Mouse (Mus musculus) hindbrain, postnatal 0 days (tissue): ENCODE results near the gene Oca2. TPM values are rescaled to one million over a fixed set of nuclear protein-coding genes. Genes with fewer than 3 reads are reported as not detected.

ENCODE experiments used
- ATAC-seq: fragments of 200-750 bp; cut with Nextera tagmentation; 2 replicates; pipeline ENCODE4 v1.8.0; 2017; ENCODE audit warnings: mild to moderate bottlenecking, moderate TSS enrichment, moderate library complexity
- DNase-seq: peaks from one replicate; pipeline ENCODE4 v3.0.0-alpha.2; 2015; ENCODE audit warnings: low spot score
- H3K27ac ChIP-seq: fragments of 300-500 bp; sonication (generic); 2 replicates; pipeline ENCODE4 v1.5.1; 2014; ENCODE audit warnings: mild to moderate bottlenecking
- H3K27me3 ChIP-seq: fragments of 300-500 bp; sonication (generic); 2 replicates; pipeline ENCODE4 v1.6.1; 2014; ENCODE audit warnings: low read length, mixed read lengths; ENCODE audit not compliant: insufficient read depth
- H3K36me3 ChIP-seq: fragments of 300-500 bp; sonication (generic); 2 replicates; pipeline ENCODE4 v1.6.1; 2014; ENCODE audit warnings: low read length, mixed read lengths; ENCODE audit not compliant: insufficient read depth
- H3K4me1 ChIP-seq: fragments of 300-500 bp; sonication (generic); 2 replicates; pipeline ENCODE4 v1.6.1; 2014; ENCODE audit warnings: antibody characterized with exemption, low read length, mixed read lengths; ENCODE audit not compliant: insufficient read depth
- H3K4me2 ChIP-seq: fragments of 300-500 bp; sonication (generic); 2 replicates; pipeline ENCODE4 v1.6.1; 2014; ENCODE audit warnings: low read depth, mild to moderate bottlenecking, low read length, moderate library complexity, mixed read lengths
- H3K4me3 ChIP-seq: fragments of 300-500 bp; sonication (generic); 2 replicates; pipeline ENCODE4 v1.5.1; 2014; ENCODE audit warnings: low read length
- H3K9ac ChIP-seq: fragments of 300-500 bp; sonication (generic); replicated peaks from 2 replicates; pipeline ENCODE4 v1.6.1; 2014; ENCODE audit warnings: mild to moderate bottlenecking, low read length, moderate library complexity, mixed read lengths
- H3K9me3 ChIP-seq: fragments of 300-500 bp; sonication (generic); 2 replicates; pipeline ENCODE4 v1.6.1; 2016; ENCODE audit warnings: low read length, mixed read lengths
- CTCF ChIP-seq: IDR thresholded peaks from 2 replicates; pipeline ENCODE4 v1.5.1; 2016; ENCODE audit warnings: antibody characterized with exemption, control low read depth, low read depth
- WGBS: fragments of 180-500 bp; shearing (Covaris S2); extraction: QIAGEN DNeasy Blood & Tissue Kit; methylation state at CpG from one replicate; pipeline ENCODE4 v1.1.7; 2014; 5-methylcytosine and 5-hydroxymethylcytosine counted together
- polyA plus RNA-seq: library from polyadenylated mRNA; unstranded; fragments of >200 nt; fragmentation: Nextera tagmentation; extraction: Ambion mirVana; gene quantifications from 2 replicates; pipeline ENCODE4 v1.2.1, GENCODE M21; 2015
- total RNA-seq: library from RNA; depleted of rRNA; stranded (reverse); fragments of >200 nt; gene quantifications from 2 replicates; pipeline ENCODE4 v1.2.3, GENCODE M21; 2014

The Oca2 gene
- total and polyA plus RNA-seq, 2 experiments from 2014 or later = 1.2 to 1.8 TPM

DNA sequence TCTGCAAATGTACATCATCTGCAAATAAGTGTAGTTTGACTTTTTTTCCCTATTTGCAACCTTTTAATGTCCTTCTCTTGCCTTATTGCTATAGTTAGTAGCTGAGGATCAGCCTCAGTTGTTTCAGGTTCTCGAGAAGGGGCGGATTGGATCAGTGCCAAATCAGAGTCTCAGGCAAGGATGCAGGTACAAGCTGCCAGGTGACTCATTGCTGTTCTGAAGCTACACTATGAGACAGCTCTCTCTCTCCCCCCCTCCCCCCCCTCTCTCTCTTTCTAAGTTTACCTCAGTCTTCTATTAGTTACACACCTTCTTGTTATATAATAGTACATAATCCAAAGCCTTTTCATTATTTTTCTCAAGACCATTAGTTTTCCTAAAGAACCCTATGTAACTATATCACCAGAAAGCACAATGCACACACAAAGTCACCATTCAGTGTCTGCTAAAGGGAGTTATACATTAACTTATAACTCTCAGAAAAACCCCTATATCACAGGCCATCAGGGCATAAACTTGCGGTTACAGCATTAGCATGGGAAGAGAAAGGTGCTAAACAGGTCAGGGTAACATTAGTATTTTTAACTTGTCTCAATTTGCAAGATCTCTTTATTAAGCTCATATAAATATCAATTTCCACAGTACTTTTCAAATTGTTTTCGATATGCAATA is 142.3 kb downstream of the Oca2 start:
- no peak overlapping the region for H3K4me2 ChIP-seq
- ATAC-seq = no peak
- 87% methylated on average over 4 of the region's 4 CpGs for WGBS
- no peaks in the 10 kb centered on the region for H3K27me3 ChIP-seq
- no peak overlapping the region for H3K9ac ChIP-seq
- DNase-seq = no peak
- no peak overlapping the region for H3K27ac ChIP-seq
- H3K4me3 ChIP-seq = no peak overlapping the region
- H3K36me3 ChIP-seq = no peaks in the 10 kb centered on the region
- no peak for TF ChIP-seq CTCF
- H3K9me3 ChIP-seq = no peaks in the 10 kb centered on the region
- no peaks in the 10 kb centered on the region for H3K4me1 ChIP-seq

DNA sequence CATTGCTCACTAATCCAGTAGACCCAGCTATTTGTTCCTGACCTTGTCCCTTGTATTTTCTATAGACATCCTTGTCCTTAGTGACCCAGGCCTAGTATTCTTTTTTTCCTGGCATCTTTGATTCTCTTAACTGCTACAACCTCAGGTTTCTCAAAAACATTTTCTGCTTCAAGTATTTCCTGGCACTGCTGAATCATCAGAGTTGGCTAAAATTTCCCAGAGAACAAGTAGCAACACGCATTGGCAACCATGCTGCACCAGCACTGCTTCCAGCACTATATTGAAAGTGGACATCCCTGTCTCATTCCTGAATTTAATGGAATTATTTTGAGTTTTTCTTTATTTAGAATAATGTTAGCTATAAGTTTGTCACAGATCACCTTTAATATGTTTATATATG is 143.1 kb downstream of the Oca2 start:
- no peak overlapping the region for H3K9ac ChIP-seq
- WGBS = 60% methylated on average over 1 of the region's 1 CpGs
- no peak overlapping the region for H3K4me2 ChIP-seq
- no peak for TF ChIP-seq CTCF
- H3K27ac ChIP-seq = no peak overlapping the region
- no peaks in the 10 kb centered on the region for H3K4me1 ChIP-seq
- H3K27me3 ChIP-seq = no peaks in the 10 kb centered on the region
- no peaks in the 10 kb centered on the region for H3K9me3 ChIP-seq
- H3K4me3 ChIP-seq = no peak overlapping the region
- ATAC-seq = no peak
- H3K36me3 ChIP-seq = no peaks in the 10 kb centered on the region
- peak; percentile 4 for DNase-seq

DNA sequence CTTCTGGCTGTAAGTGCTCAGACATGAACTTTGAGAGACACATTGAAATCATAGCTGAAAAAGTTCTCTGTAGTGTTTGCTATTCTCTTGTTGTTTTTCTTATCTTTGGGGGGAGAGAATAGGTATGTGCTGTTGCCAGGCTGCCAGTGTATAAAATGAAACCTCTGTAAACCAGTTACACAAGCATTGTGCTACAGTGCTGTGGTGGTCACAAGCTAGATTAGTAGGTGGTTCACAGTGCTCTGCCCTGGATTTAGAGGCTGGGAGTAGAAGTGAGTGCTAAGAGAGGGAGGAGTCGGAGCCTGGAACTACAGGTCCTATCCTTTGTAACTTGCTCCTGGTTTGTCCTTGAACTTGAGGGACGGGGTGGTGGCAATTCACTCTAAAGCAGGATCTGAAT is 148.7 kb downstream of the Oca2 start:
- no peak for ATAC-seq
- no peak for DNase-seq
- Histone ChIP-seq H3K4me3 (no peak overlapping the region), H3K4me1 (no peaks in the 10 kb centered on the region), H3K9me3 (no peaks in the 10 kb centered on the region), H3K9ac (no peak overlapping the region), H3K27ac (no peak overlapping the region), H3K27me3 (no peaks in the 10 kb centered on the region), H3K4me2 (no peak overlapping the region), H3K36me3 (no peaks in the 10 kb centered on the region)
- 89% methylated on average over 2 of the region's 2 CpGs for WGBS
- TF ChIP-seq CTCF = no peak

DNA sequence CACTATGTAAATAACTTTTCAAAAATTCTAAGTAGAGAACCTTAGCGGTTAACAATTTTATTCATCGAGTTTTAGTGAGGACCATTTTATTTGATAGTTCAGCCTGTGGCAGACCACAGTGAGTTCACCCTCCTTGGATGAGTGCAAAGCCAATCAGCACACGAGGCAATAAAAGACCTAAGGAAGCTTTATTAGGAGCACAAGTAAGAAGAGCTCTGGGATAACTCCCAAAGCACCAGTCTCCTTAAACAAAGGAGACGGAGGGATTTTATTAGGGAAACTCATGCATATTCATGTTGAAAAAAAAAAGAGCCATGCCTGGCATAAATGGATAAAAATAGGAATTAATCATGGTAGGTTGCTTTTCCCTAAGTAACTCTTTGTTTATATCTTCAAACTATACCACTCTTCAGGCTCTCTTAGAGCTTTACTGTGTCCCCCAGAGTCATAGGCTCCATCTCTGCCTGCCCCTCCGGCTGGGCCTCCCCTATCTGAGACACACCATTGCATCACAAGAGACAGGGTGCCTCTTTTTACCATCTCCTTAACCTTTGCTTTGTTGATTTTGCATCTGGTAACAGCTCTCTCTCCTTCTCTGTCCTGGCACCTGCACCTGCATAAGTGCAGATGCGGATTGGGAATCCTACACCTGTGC is 178.7 kb downstream of the Oca2 start:
- Histone ChIP-seq H3K4me3 (no peak overlapping the region), H3K36me3 (no peaks in the 10 kb centered on the region), H3K4me1 (peaks cover 8% of the 10 kb centered on the region; the same call in 1 of the 2 replicates), H3K9ac (no peak overlapping the region), H3K27me3 (no peaks in the 10 kb centered on the region), H3K9me3 (no peaks in the 10 kb centered on the region), H3K4me2 (no peak overlapping the region), H3K27ac (no peak overlapping the region)
- DNase-seq (no peak), ATAC-seq (no peak)
- no peak for TF ChIP-seq CTCF
- 41% methylated on average over 6 of the region's 6 CpGs for WGBS

DNA sequence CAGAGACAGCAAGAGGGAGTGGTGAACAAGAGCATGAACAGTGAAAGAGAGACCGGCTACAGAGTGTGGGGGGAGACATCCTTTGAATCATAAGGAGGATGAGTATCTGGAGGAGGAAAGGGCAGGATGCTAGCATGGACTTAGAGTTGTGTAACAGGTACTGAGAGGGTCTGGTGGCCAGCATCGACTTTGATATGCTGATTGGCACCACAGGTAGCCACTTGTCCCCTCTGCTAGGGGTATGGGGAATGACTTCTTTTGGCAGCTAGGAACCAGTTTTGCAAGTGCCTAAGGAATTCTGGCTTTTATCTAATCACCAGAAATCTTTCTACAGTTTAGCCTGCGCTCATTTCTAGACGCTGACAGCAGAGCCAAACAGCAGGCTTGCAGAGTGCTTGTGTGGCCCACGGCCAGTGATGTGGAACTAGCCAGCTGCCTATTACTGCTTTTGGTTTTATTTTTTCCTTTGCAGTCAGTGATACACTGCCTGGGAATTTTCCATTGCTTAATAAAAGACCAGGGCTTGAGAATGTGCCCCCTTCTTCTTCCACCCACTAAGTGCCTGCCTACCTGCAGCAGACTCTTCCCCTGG is 179.8 kb downstream of the Oca2 start:
- no peak overlapping the region for H3K9ac ChIP-seq
- H3K36me3 ChIP-seq = no peaks in the 10 kb centered on the region
- no peak overlapping the region for H3K4me2 ChIP-seq
- no peaks in the 10 kb centered on the region for H3K9me3 ChIP-seq
- H3K27ac ChIP-seq = 0 out of 2 replicates have a peak overlapping the region, but pooled peaks have one; percentile 26
- peaks cover 8% of the 10 kb centered on the region; the same call in 1 of the 2 replicates for H3K4me1 ChIP-seq
- peak; percentile 49; the same call in 1 of the 2 replicates for ATAC-seq
- H3K27me3 ChIP-seq = no peaks in the 10 kb centered on the region
- no peak for TF ChIP-seq CTCF
- H3K4me3 ChIP-seq = no peak overlapping the region
- DNase-seq = peak; percentile 51
- WGBS = 20% methylated on average over 5 of the region's 5 CpGs

DNA sequence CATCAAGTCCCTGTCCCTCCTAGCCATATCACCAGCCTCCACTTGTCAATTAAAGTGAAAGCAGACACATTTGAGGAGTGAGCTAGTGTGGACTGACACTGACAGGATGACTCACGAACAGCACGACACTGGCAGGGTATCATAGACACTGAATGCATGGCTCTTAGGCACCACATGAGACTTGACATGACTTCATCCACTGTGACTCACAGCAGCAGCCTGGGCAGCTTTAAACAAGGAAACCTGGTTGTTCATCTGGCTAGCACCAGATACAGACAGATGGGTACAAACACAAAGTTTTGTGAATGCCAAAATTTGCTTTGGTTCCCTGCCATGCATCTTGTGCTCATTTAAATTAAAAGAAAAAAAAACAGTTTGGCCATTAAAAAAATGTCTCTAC is 182.4 kb downstream of the Oca2 start:
- no peak for TF ChIP-seq CTCF
- Histone ChIP-seq H3K27me3 (no peaks in the 10 kb centered on the region), H3K9ac (no peak overlapping the region), H3K4me1 (peaks cover 8% of the 10 kb centered on the region; the same call in 1 of the 2 replicates), H3K9me3 (no peaks in the 10 kb centered on the region), H3K4me3 (no peak overlapping the region), H3K4me2 (no peak overlapping the region), H3K36me3 (no peaks in the 10 kb centered on the region), H3K27ac (no peak overlapping the region)
- peak; percentile 78 for ATAC-seq
- DNase-seq = peak; percentile 8
- WGBS = 54% methylated on average over 2 of the region's 2 CpGs

DNA sequence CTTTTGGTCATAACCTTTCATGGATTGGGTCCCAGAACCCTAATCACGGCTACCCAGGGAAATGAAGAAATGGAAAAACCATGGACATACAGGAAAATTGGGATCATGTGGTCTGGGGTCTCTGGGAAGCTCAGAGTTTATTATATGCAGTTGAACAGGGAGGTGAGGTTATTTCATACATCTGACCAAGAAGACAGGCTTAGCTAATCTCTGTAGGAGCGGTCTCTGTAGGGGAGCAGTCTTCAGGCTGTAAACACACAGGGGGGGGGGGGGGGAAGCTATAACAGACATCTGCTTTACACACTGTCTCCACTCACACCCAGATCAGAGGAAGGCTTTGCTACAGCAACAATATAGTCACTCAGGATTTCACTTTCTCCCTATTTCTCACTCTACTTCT is 184.0 kb downstream of the Oca2 start:
- Histone ChIP-seq H3K9ac (no peak overlapping the region), H3K27me3 (no peaks in the 10 kb centered on the region), H3K4me2 (no peak overlapping the region), H3K27ac (no peak overlapping the region), H3K4me3 (no peak overlapping the region), H3K9me3 (no peaks in the 10 kb centered on the region), H3K4me1 (peaks cover 8% of the 10 kb centered on the region; the same call in 1 of the 2 replicates), H3K36me3 (no peaks in the 10 kb centered on the region)
- no peak for DNase-seq
- ATAC-seq = no peak
- TF ChIP-seq CTCF = no peak
- WGBS = 85% methylated on average over 2 of the region's 2 CpGs
